Comparison of ENCODE assay signal across 8 mouse cellular contexts in genomic region chr2:27887461-27888264, GRCm38 (mm10). TPM values are rescaled to one million over a fixed set of nuclear protein-coding genes. Genes with fewer than 3 reads are reported as not detected.
DNase-seq lines count a peak whose midpoint lies in the region; ATAC-seq and TF ChIP-seq lines count a peak whose summit lies in the region.

No protein-coding gene starts in this region.

- ATAC-seq in forebrain, postnatal 0 days: no peak
- ATAC-seq in kidney, embryonic 15.5 days (replicated peaks; ENCODE audit: low FRiP score): no peak
- no peak for ATAC-seq in midbrain, embryonic 13.5 days
- no peak for ATAC-seq in cerebellum, adult (ENCODE audit: insufficient number of reproducible peaks, low FRiP score, low TSS enrichment)

- DNase-seq in lung, adult 18-20 months: peak; percentile 22 to 42
- no peak for DNase-seq in lung, postnatal 25 days (ENCODE audit: low spot score)
- DNase-seq in forebrain, postnatal 0 days: no peak
- no peak for DNase-seq in layer of hippocampus, adult 8-10 months (ENCODE audit: low spot score in 2 of 2)
- DNase-seq in right cerebral cortex, adult 18-20 months: no peak

- no peaks in the 10 kb centered on the region for H3K36me3 ChIP-seq in forebrain, postnatal 0 days (ENCODE audit: insufficient read depth)
- H3K36me3 ChIP-seq in kidney, embryonic 15.5 days: no peaks in the 10 kb centered on the region
- H3K36me3 ChIP-seq in midbrain, embryonic 13.5 days: no peaks in the 10 kb centered on the region

- no peaks in the 10 kb centered on the region for H3K9me3 ChIP-seq in forebrain, postnatal 0 days (ENCODE audit: low read length)
- no peaks in the 10 kb centered on the region for H3K9me3 ChIP-seq in kidney, embryonic 15.5 days (replicated peaks)
- H3K9me3 ChIP-seq in midbrain, embryonic 13.5 days: no peaks in the 10 kb centered on the region

- TF ChIP-seq CTCF in forebrain, postnatal 0 days (IDR thresholded peaks at IDR 0.05; ENCODE audit: low read depth): no peak

- no peak overlapping the region for H3K9ac ChIP-seq in forebrain, postnatal 0 days
- peak overlapping the region; percentile 71 for H3K9ac ChIP-seq in kidney, embryonic 15.5 days
- H3K9ac ChIP-seq in midbrain, embryonic 13.5 days (replicated peaks): peak overlapping the region; percentile 70

- 27% methylated on average over 11 of the region's 11 CpGs for WGBS in forebrain, postnatal 0 days
- 15% methylated on average over 11 of the region's 11 CpGs for WGBS in kidney, embryonic 15.5 days
- 22% methylated on average over 11 of the region's 11 CpGs for whole genome bisulfite sequencing in midbrain, embryonic 13.5 days

- H3K4me1 ChIP-seq in forebrain, postnatal 0 days (ENCODE audit: insufficient read depth): no peaks in the 10 kb centered on the region
- H3K4me1 ChIP-seq in kidney, embryonic 15.5 days: peaks cover 46% of the 10 kb centered on the region
- peaks cover 45% of the 10 kb centered on the region for H3K4me1 ChIP-seq in midbrain, embryonic 13.5 days (replicated peaks)

- H3K27ac ChIP-seq in forebrain, postnatal 0 days (ENCODE audit: low read depth, low read length): no peak overlapping the region
- H3K27ac ChIP-seq in kidney, embryonic 15.5 days: peak overlapping the region; percentile 88
- no peak overlapping the region for H3K27ac ChIP-seq in midbrain, embryonic 13.5 days

- H3K27me3 ChIP-seq in forebrain, postnatal 0 days (ENCODE audit: insufficient read depth, low read length): 0 out of 2 replicates have a peak, but pooled peaks cover 15% of the 10 kb centered on the region
- peaks cover 18% of the 10 kb centered on the region for H3K27me3 ChIP-seq in kidney, embryonic 15.5 days
- peaks cover 25% of the 10 kb centered on the region for H3K27me3 ChIP-seq in midbrain, embryonic 13.5 days

- H3K4me2 ChIP-seq in forebrain, postnatal 0 days (ENCODE audit: low read depth): peak overlapping the region; percentile 99
- H3K4me2 ChIP-seq in kidney, embryonic 15.5 days: peak overlapping the region; percentile 98
- H3K4me2 ChIP-seq in midbrain, embryonic 13.5 days (replicated peaks): peak overlapping the region; percentile 98

- H3K4me3 ChIP-seq in forebrain, postnatal 0 days (ENCODE audit: low read depth, low read length): peak overlapping the region; percentile 51; the same call in 1 of the 2 replicates
- peak overlapping the region; percentile 75 for H3K4me3 ChIP-seq in kidney, embryonic 15.5 days (replicated peaks)
- peak overlapping the region; percentile 59 for H3K4me3 ChIP-seq in midbrain, embryonic 13.5 days (replicated peaks)

RNA-seq across cellular contexts. Expression of gene Col5a1, which starts 1.4 kb away (rescaled TPM):
- total RNA-seq in forebrain, postnatal 0 days (2014; rRNA removed): 9.0 and 23.6 TPM in 2 replicates
- 3.4 and 4.8 TPM in 2 replicates for polyA plus RNA-seq in forebrain, postnatal 0 days (2015; fragmentation: Nextera tagmentation; extraction: Ambion mirVana)
- 51.0 and 62.1 TPM in 2 replicates for polyA plus RNA-seq in kidney, embryonic 15.5 days (2015; fragmentation: Nextera tagmentation; extraction: Ambion mirVana)
- 7.1 and 9.2 TPM in 2 replicates for polyA plus RNA-seq in midbrain, embryonic 13.5 days (2015; fragmentation: Nextera tagmentation; extraction: Ambion mirVana)
- 1 to 10 TPM; 5.5 to 7.7 (median 5.8) TPM for total RNA-seq in layer of hippocampus, adult 8-10 months (2022)

Comparison
In these comparisons a context has a peak if more than half of its experiments do, and no peak if none do; other contexts are left out.
1. DNase-seq: peak in lung, adult 18-20 months (2 of 2); none in lung, postnatal 25 days (single experiment), forebrain, postnatal 0 days (single experiment), layer of hippocampus, adult 8-10 months (0 of 2) and right cerebral cortex, adult 18-20 months (single experiment).
2. Peak in every context shown above with its lines, with median percentiles within 50 percentile points of each other: H3K4me2 ChIP-seq and H3K4me3 ChIP-seq.